Mouse (Mus musculus) erythroblast, adult 5-6 weeks (primary cell): ENCODE measurements around the gene St8sia6. TPM values are rescaled to one million over a fixed set of nuclear protein-coding genes. Genes with fewer than 3 reads are reported as not detected.
"Not testable (repeated sequence)": the region's sequence is repeated elsewhere in the genome, so short reads cannot be mapped to it uniquely, and the experiment has no call there.

ENCODE experiments used
- ATAC-seq: replicated peaks from 2 replicates; pipeline ENCODE4 v1.8.0; 2016; ENCODE audit warnings: moderate number of reproducible peaks, mild to moderate bottlenecking, moderate TSS enrichment, inconsistent platforms; ENCODE audit not compliant: poor library complexity, low FRiP score, severe bottlenecking
- total RNA-seq, 2 experiments: library from RNA; stranded (forward) in 1 of 2; stranded (reverse) in 1 of 2; fragments of 150-400 nt in 1 of 2; fragments of 200-764, 138-1000 nt in 1 of 2; gene quantifications; 2 replicates each; pipeline versions ENCODE4 v1.2.3 to v1.2.4; 2015 to 2017; ENCODE audit warnings: low replicate concordance in 2 of 2

The St8sia6 gene
- 0.21 and 2.7 TPM in 2 replicates for total RNA-seq (2015; ENCODE audit: low replicate concordance)
- total RNA-seq (2017; ENCODE audit: low replicate concordance), result 0.17 and 0.56 TPM in 2 replicates

- ATAC-seq, result no peak
These were observed at the start of gene St8sia6 for GRCm38 (mm10) chr2:13793969-13794363. TSS of gene St8sia6 (minus strand) at chr2:13794064.

- no peak for ATAC-seq
These were observed 42.4 kb upstream of the St8sia6 start for GRCm38 (mm10) chr2:13836310-13836709.

- no peak for ATAC-seq
These were observed 41.1 kb upstream of the St8sia6 start for GRCm38 (mm10) chr2:13834989-13835388.

GRCm38 (mm10) chr2:13816645-13817044, 22.8 kb upstream of the St8sia6 start:
- no peak for ATAC-seq

- no peak for ATAC-seq
These were observed 14.7 kb upstream of the St8sia6 start for GRCm38 (mm10) chr2:13808593-13808992.

GRCm38 (mm10) chr2:13808008-13808407, 14.1 kb upstream of the St8sia6 start:
- no peak for ATAC-seq

- ATAC-seq, result no peak
These were observed 12.3 kb upstream of the St8sia6 start for GRCm38 (mm10) chr2:13806120-13806519.

- ATAC-seq, result no peak
These were observed 6.8 kb upstream of the St8sia6 start for GRCm38 (mm10) chr2:13800639-13801038.

- no peak for ATAC-seq
These were observed 582 bp upstream of the St8sia6 start for GRCm38 (mm10) chr2:13794446-13794845.

GRCm38 (mm10) chr2:13793054-13793968, 553 bp downstream of the St8sia6 start:
- ATAC-seq, result no peak

GRCm38 (mm10) chr2:13792256-13793005, 1.4 kb downstream of the St8sia6 start:
- ATAC-seq, result no peak

- ATAC-seq, result no peak
These were observed 2.3 kb downstream of the St8sia6 start for GRCm38 (mm10) chr2:13791598-13791997.

GRCm38 (mm10) chr2:13789365-13789764, 4.5 kb downstream of the St8sia6 start:
- ATAC-seq, result no peak

GRCm38 (mm10) chr2:13786577-13787168, 7.2 kb downstream of the St8sia6 start:
- no peak for ATAC-seq

GRCm38 (mm10) chr2:13785992-13786391, 7.9 kb downstream of the St8sia6 start:
- not testable (repeated sequence) for ATAC-seq

- no peak for ATAC-seq
These were observed 8.6 kb downstream of the St8sia6 start for GRCm38 (mm10) chr2:13785247-13785646.

GRCm38 (mm10) chr2:13784448-13784847, 9.4 kb downstream of the St8sia6 start:
- ATAC-seq, result no peak

GRCm38 (mm10) chr2:13777032-13777431, 16.8 kb downstream of the St8sia6 start:
- no peak for ATAC-seq

- no peak for ATAC-seq
These were observed 17.4 kb downstream of the St8sia6 start for GRCm38 (mm10) chr2:13776453-13776852.

GRCm38 (mm10) chr2:13775056-13775455, 18.8 kb downstream of the St8sia6 start:
- no peak for ATAC-seq
